Mouse (Mus musculus) heart, adult 2 months (tissue): ENCODE data around the gene Hfm1. TPM values are rescaled to one million over a fixed set of nuclear protein-coding genes. Genes with fewer than 3 reads are reported as not detected.

Experiments used
- DNase-seq, 2 experiments: peaks; one replicate each; pipeline ENCODE4 v3.0.0; 2021
- H3K27ac ChIP-seq: fragments of 200-600 bp; 2 replicates; pipeline ENCODE4 v1.8.1; 2022
- H3K27me3 ChIP-seq: fragments of 200-500 bp; 2 replicates; pipeline ENCODE4 v1.6.1; 2012; ENCODE audit warnings: mild to moderate bottlenecking, low read length, inconsistent platforms, mixed read lengths; ENCODE audit not compliant: control insufficient read depth, insufficient read depth
- H3K36me3 ChIP-seq: fragments of 200-500 bp; 2 replicates; pipeline ENCODE4 v1.6.1; 2012; ENCODE audit warnings: low read length, inconsistent platforms; ENCODE audit not compliant: control insufficient read depth, insufficient read depth
- H3K4me1 ChIP-seq: fragments of 200-500 bp; 2 replicates; pipeline ENCODE4 v1.6.1; 2011; ENCODE audit warnings: low read length; ENCODE audit not compliant: control insufficient read depth, insufficient read depth
- H3K4me3 ChIP-seq: fragments of 200-600 bp; 2 replicates; pipeline ENCODE4 v1.8.1; 2022
- H3K79me2 ChIP-seq: fragments of 200-500 bp; replicated peaks from 2 replicates; pipeline ENCODE4 v1.6.1; 2012; ENCODE audit warnings: mild to moderate bottlenecking, inconsistent platforms, low read length, moderate library complexity, mixed read lengths; ENCODE audit not compliant: control insufficient read depth, insufficient read depth
- H3K9ac ChIP-seq: fragments of 200-500 bp; 2 replicates; pipeline ENCODE4 v1.6.1; 2012; ENCODE audit warnings: low read depth, mild to moderate bottlenecking, control low read depth, inconsistent platforms, low read length, mixed read lengths
- CTCF ChIP-seq: fragments of 200-600 bp; IDR thresholded peaks from 2 replicates; pipeline ENCODE4 v1.8.1; 2022; ENCODE audit warnings: antibody characterized with exemption, mild to moderate bottlenecking, moderate library complexity
- EP300 ChIP-seq: fragments of 200-500 bp; IDR thresholded peaks from 2 replicates; pipeline ENCODE4 v1.6.1; 2011; ENCODE audit warnings: low read depth, low read length, control low read depth; ENCODE audit not compliant: insufficient read depth
- POLR2A ChIP-seq: fragments of 200-500 bp; IDR thresholded peaks from 2 replicates; pipeline ENCODE4 v1.6.1; 2011; ENCODE audit warnings: mild to moderate bottlenecking, low read depth, low read length, control low read depth; ENCODE audit not compliant: insufficient read depth
- WGBS: fragments of 180-500 bp; shearing (Covaris S2); methylation state at CpG from one replicate; pipeline ENCODE4 v1.1.7; 2018; 5-methylcytosine and 5-hydroxymethylcytosine counted together
- intact Hi-C: fragments of 180-260 bp; cut with DNase I; formaldehyde crosslinking; loops from one replicate; pipeline ENCODE4 v1.15.1; 2025
- polyA plus RNA-seq: library from polyadenylated mRNA; depleted of rRNA; stranded (reverse); fragments of >200 nt; gene quantifications from 2 replicates; pipeline ENCODE4 v1.2.3, GENCODE M21; 2012
- total RNA-seq, 2 experiments: library from RNA; stranded (reverse); gene quantifications; 2 replicates each; pipeline ENCODE4 v1.2.3; 2021

The Hfm1 gene
- total and polyA plus RNA-seq, 3 experiments: not detected

DNA sequence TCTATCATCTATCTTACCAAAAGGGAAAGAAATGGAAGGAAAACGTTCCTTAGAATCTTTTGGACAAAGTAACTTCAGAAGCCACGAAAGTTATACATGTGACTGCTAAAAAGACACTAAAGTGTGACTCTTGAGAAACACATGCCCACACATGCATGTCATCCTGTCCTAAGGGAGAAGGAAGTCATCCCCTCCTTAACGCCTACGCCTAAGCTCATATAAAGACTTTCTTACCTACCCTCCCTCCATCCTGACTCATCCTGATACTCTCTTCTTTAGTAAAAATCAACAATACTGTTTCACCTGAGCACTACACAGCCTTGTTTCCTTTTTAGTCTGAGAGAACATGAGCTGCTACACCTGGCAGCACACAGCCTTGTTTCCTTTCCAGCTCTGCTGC lies 40.6 kb downstream of the Hfm1 start:
- Histone ChIP-seq H3K27ac (no peak overlapping the region), H3K79me2 (no peaks in the 10 kb centered on the region), H3K36me3 (no peaks in the 10 kb centered on the region), H3K4me3 (no peak overlapping the region), H3K4me1 (no peaks in the 10 kb centered on the region), H3K9ac (no peak overlapping the region), H3K27me3 (no peaks in the 10 kb centered on the region)
- TF ChIP-seq POLR2A (no peak), EP300 (no peak), CTCF (no peak)
- no peak for DNase-seq
- 69% methylated on average over 4 of the region's 4 CpGs for WGBS
- intact Hi-C loops: no loop called here

DNA sequence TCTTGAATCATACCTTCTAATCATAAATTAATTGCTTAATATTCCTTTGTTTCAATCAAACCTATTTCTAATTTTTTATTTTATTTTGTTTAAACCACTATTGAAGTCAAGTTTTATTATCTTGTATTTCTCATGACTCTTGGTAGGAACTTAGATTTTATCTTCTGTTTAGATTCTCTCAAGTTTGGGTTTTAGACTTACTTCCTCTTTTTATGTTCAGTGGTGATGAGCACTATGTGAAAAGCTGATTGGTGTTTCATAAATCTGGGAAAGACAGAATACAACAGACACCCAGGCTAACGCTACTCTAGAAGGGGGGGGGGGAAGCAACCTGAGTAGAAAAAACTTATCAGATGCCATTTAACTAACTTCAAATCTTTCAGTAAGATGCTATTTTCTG lies 49.7 kb downstream of the Hfm1 start:
- Histone ChIP-seq H3K79me2 (no peaks in the 10 kb centered on the region), H3K36me3 (no peaks in the 10 kb centered on the region), H3K4me1 (no peaks in the 10 kb centered on the region), H3K27me3 (no peaks in the 10 kb centered on the region), H3K9ac (no peak overlapping the region), H3K27ac (no peak overlapping the region), H3K4me3 (no peak overlapping the region)
- 77% methylated on average over 1 of the region's 1 CpGs for WGBS
- DNase-seq: no peak
- intact Hi-C loops: no loop called here
- TF ChIP-seq EP300: no peak
- no peak for TF ChIP-seq CTCF
- no peak for TF ChIP-seq POLR2A

DNA sequence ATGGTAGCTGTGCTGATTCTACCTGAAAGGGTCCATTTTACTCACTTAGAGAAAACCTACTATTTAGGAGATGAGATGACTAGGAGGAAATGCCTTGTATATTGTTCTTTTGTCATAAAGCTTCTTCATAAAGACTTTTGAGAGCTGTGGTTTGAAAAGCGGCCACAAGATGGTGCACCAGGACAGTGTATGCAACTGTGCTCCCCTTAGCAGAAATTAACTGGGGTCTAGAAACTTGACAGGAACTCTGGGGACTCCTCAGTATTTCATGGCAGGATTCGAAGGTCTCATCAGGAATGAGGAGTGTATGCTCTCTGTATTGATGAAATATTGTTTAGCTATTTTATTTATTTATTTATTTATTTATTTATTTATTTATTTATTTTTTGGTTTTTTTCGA lies 65.7 kb downstream of the Hfm1 start:
- TF ChIP-seq CTCF (peak; percentile 90), POLR2A (no peak), EP300 (0 out of 2 replicates have a peak, but pooled peaks have one; percentile 37)
- no peaks in the 10 kb centered on the region for H3K79me2 ChIP-seq
- no peak overlapping the region for H3K9ac ChIP-seq
- H3K36me3 ChIP-seq: no peaks in the 10 kb centered on the region
- H3K27ac ChIP-seq: no peak overlapping the region
- WGBS: 34% methylated on average over 3 of the region's 3 CpGs
- intact Hi-C loops: loop anchor here (1.0 to 10.0 kb wide), 4 partner anchors 104 to 734 kb away; partner anchors contain the start of genes Cdc7, Glmn and Rpap2
- H3K4me3 ChIP-seq: no peak overlapping the region
- H3K27me3 ChIP-seq: no peaks in the 10 kb centered on the region
- H3K4me1 ChIP-seq: no peaks in the 10 kb centered on the region
- peak; percentile 39 to 66 for DNase-seq

DNA sequence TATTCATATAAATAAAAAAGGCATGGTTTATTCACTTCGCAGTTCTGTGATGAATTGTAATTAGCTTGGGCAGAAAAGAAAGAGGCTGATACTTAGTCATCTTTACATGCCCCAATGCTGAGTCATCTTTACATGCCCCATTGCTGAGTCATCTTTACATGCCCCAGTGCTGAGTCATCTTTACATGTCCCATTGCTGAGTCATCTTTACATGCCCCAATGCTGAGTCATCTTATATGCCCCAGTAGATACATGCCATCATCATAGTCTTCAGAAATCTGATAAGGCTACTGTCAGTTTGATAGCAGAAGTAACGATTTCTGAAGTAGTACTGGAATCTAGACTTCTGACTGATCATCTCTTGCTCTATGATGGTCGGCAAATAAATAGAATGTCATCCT lies 72.8 kb downstream of the Hfm1 start:
- H3K27me3 ChIP-seq: no peaks in the 10 kb centered on the region
- no peaks in the 10 kb centered on the region for H3K36me3 ChIP-seq
- H3K27ac ChIP-seq: no peak overlapping the region
- WGBS: 78% methylated on average over 3 of the region's 3 CpGs
- H3K79me2 ChIP-seq: no peaks in the 10 kb centered on the region
- no peak overlapping the region for H3K9ac ChIP-seq
- H3K4me1 ChIP-seq: no peaks in the 10 kb centered on the region
- no peak for DNase-seq
- intact Hi-C loops: loop anchor here (10.0 kb wide), 1 partner anchor 662 kb away; no protein-coding TSS in a partner anchor
- TF ChIP-seq CTCF (no peak), POLR2A (no peak), EP300 (no peak)
- no peak overlapping the region for H3K4me3 ChIP-seq

DNA sequence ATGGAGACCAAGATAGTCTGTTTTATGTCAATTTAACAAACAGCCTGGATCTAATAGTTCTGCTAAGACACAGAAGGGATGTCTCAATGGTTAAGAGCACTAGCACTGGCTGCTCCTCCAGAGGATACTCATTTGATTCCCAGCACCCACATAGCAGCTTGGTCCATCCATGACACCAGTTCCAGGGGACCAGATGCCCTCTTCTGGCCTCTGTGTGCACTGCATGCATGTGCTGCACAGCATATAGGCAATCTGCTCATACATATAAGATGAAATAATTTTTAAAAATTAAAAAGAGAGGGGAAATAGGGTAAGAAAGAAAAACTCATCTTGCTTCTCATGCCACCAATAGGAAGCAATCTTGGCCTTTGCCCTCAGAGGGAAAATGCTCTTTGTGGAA lies 79.1 kb downstream of the Hfm1 start:
- DNase-seq: no peak
- no peaks in the 10 kb centered on the region for H3K27me3 ChIP-seq
- TF ChIP-seq EP300: no peak
- peak; percentile 21 for TF ChIP-seq CTCF
- H3K36me3 ChIP-seq: no peaks in the 10 kb centered on the region
- no peak overlapping the region for H3K4me3 ChIP-seq
- H3K79me2 ChIP-seq: no peaks in the 10 kb centered on the region
- no peaks in the 10 kb centered on the region for H3K4me1 ChIP-seq
- intact Hi-C loops: no loop called here
- no peak overlapping the region for H3K27ac ChIP-seq
- H3K9ac ChIP-seq: no peak overlapping the region

DNA sequence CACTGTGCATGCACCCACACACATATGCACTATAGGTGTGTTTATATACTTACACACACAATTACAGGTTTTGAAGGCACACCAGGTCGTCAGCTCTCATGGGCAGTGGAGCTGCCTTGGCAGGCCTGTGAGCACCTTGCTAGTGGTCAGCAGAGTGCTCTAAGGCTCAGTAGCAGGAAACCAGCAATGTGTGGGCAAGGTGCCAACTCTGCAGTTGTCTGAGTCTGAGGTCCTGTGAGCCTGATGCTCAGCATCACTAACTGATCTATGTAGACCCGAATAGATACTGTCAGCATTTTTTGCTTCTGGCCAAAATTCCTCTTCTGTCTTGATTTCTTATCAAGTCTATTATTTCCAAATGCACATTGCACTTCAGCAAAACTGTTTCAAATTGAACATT lies 82.2 kb downstream of the Hfm1 start:
- no peaks in the 10 kb centered on the region for H3K27me3 ChIP-seq
- no peak overlapping the region for H3K4me3 ChIP-seq
- WGBS: 39% methylated on average over 2 of the region's 2 CpGs
- no peak overlapping the region for H3K27ac ChIP-seq
- TF ChIP-seq CTCF (no peak), EP300 (no peak), POLR2A (no peak)
- no peak for DNase-seq
- no peaks in the 10 kb centered on the region for H3K36me3 ChIP-seq
- no peaks in the 10 kb centered on the region for H3K4me1 ChIP-seq
- no peak overlapping the region for H3K9ac ChIP-seq
- intact Hi-C loops: no loop called here
- no peaks in the 10 kb centered on the region for H3K79me2 ChIP-seq
